In the genomic region with DNA sequence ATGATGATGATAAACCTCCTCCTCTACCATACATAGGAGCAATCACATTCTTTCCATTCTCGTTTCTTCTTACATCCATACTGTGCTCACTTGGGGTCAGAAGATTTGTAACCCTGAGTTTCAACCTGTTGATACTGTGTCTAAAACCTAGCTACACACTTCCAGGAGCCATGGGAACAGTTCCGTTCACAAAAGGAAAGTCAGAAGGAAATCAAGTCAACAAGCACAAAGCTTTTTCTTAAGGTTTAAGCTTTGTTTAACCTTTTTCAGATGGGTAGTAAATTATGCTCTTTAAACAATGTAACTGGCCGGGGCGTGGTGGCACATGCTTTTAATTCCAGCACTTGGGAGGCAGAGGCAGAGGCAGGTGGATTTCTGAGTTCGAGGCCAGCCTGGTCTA, we compare ENCODE assay signal across 14 mouse cellular contexts. TPM values are rescaled to one million over a fixed set of nuclear protein-coding genes. Genes with fewer than 3 reads are reported as not detected.
DNase-seq lines count a peak whose midpoint lies in the region; TF ChIP-seq lines count a peak whose summit lies in the region.
"Had no signal": no experiment of that assay in that cellular context is flagged by ENCODE, and none has a peak within 500 bp of the region (broad histone marks: within the 10 kb centered on the region; RNA-seq: fewer than 3 reads in every experiment).

No protein-coding gene starts in this region.

- no peak for DNase-seq in layer of hippocampus, adult 2 months (ENCODE audit: low spot score in 2 of 2)
- no peak for DNase-seq in layer of hippocampus, adult 9-11 months
- DNase-seq in ES-CJ7 (ENCODE audit: low read depth, low spot score) (peak; percentile 30), ZHBTc4 (ENCODE audit: low read depth, low spot score) (peak; percentile 71)
- DNase-seq in left cerebral cortex, adult 9 months (ENCODE audit: low spot score in 2 of 2), result no peak
- no peak for DNase-seq in cerebellum, postnatal 10 days
- DNase-seq: adrenal gland, postnatal 10 days; cerebellum, adult 9-10 months; forebrain, postnatal 0 days; kidney, postnatal 10 days; midbrain, embryonic 14.5 days; right cerebral cortex, postnatal 14 days had no signal

- H3K4me3 ChIP-seq in layer of hippocampus, adult 2 months, result no peak overlapping the region
- no peak overlapping the region for H3K4me3 ChIP-seq in macrophage (ENCODE audit: inconsistent target)
- H3K4me3 ChIP-seq: hindbrain, embryonic 10.5 days had no signal

- peaks cover 9% of the 10 kb centered on the region; the same call in 1 of the 2 replicates for H3K79me2 ChIP-seq in macrophage (ENCODE audit: inconsistent target)

- no peak for TF ChIP-seq CTCF in layer of hippocampus, adult 2 months (conservative IDR thresholded peaks at IDR 0.05)

- peak overlapping the region; percentile 86; the same call in 1 of the 2 replicates for H3K27ac ChIP-seq in layer of hippocampus, adult 2 months
- peak overlapping the region; percentile 99 for H3K27ac ChIP-seq in macrophage
- H3K27ac ChIP-seq: hindbrain, embryonic 10.5 days had no signal

- 82% methylated on average over 4 of the region's 5 CpGs for WGBS in macrophage (ENCODE audit: missing documents)

- no peaks in the 10 kb centered on the region; the same call in 1 of the 2 replicates for H3K36me3 ChIP-seq in macrophage (ENCODE audit: inconsistent target)

RNA-seq across cellular contexts. Expression of a gene that starts 14.6 kb away (rescaled TPM):
- 10 to 100 TPM; 32.6 to 34.7 TPM for total RNA-seq in layer of hippocampus, adult 2 months (2021)
- total RNA-seq in macrophage (2018; cell fraction: chromatin; rRNA removed), result 1,000 to 10,000 TPM in 1 of 26 experiments, 100 to 1,000 TPM in 25; 166 to 1,000 (median 456) TPM
- 100 to 1,000 TPM in 10 of 26 experiments, 10 to 100 TPM in 16; 45.8 to 168 (median 84.2) TPM for total RNA-seq in macrophage (2018; cell fraction: cytosol; rRNA removed)
- 100 to 1,000 TPM in 25 of 26 experiments, 10 to 100 TPM in 1; 85.0 to 573 (median 305) TPM for total RNA-seq in macrophage (2018; cell fraction: nucleus; rRNA removed)
- polyA plus RNA-seq in macrophage (2018), result 56.4 to 70.3 TPM (median 62.3 TPM) in 3 replicates

Comparison
In these comparisons a context has a peak if more than half of its experiments do, and no peak if none do; other contexts are left out.
1. DNase-seq: peak in ES-CJ7 (single experiment) and ZHBTc4 (single experiment); none in layer of hippocampus, adult 2 months (0 of 2), layer of hippocampus, adult 9-11 months (single experiment), left cerebral cortex, adult 9 months (0 of 2) and cerebellum, postnatal 10 days (0 of 2).